Mouse (Mus musculus) hindlimb bud, embryonic 11.5 days (tissue): ENCODE measurements around the gene Calhm1.

Source experiments
- DNase-seq: peaks from one replicate; pipeline ENCODE4 v3.0.0-alpha.2; 2012; ENCODE audit warnings: low read depth, low spot score; ENCODE audit errors: extremely low spot score

Calhm1 gene

GRCm38 (mm10) chr19:47144154-47144553 lies at the start of gene Calhm1:
Gene Calhm1 (minus strand): TSS chr19:47144254.
- DNase-seq: no peak

GRCm38 (mm10) chr19:47192158-47192557 lies 48.1 kb upstream of the Calhm1 start:
- no peak for DNase-seq

GRCm38 (mm10) chr19:47188515-47189128 lies 44.6 kb upstream of the Calhm1 start:
- DNase-seq: no peak

- no peak for DNase-seq
These were observed 42.6 kb upstream of the Calhm1 start for GRCm38 (mm10) chr19:47186514-47187275.

GRCm38 (mm10) chr19:47184736-47185135 lies 40.7 kb upstream of the Calhm1 start:
- DNase-seq: no peak

- no peak for DNase-seq
These were observed 40.2 kb upstream of the Calhm1 start for GRCm38 (mm10) chr19:47184221-47184620.

- DNase-seq: no peak
These were observed 36.0 kb upstream of the Calhm1 start for GRCm38 (mm10) chr19:47180011-47180410.

GRCm38 (mm10) chr19:47179272-47179809 lies 35.3 kb upstream of the Calhm1 start:
- no peak for DNase-seq

- no peak for DNase-seq
These were observed 34.6 kb upstream of the Calhm1 start, which contains the start of gene Neurl1a for GRCm38 (mm10) chr19:47178431-47179271. Gene Neurl1a (plus strand): TSS chr19:47178820.

GRCm38 (mm10) chr19:47178001-47178400 lies 33.9 kb upstream of the Calhm1 start:
- no peak for DNase-seq

- DNase-seq: no peak
These were observed 33.0 kb upstream of the Calhm1 start for GRCm38 (mm10) chr19:47176916-47177505.

- DNase-seq: no peak
These were observed 31.4 kb upstream of the Calhm1 start for GRCm38 (mm10) chr19:47175472-47175871.

GRCm38 (mm10) chr19:47174515-47174914 lies 30.5 kb upstream of the Calhm1 start:
- DNase-seq: no peak

- DNase-seq: peak; percentile 66
These were observed 24.8 kb upstream of the Calhm1 start for GRCm38 (mm10) chr19:47168793-47169412.

- peak; percentile 67 for DNase-seq
These were observed 24.2 kb upstream of the Calhm1 start for GRCm38 (mm10) chr19:47168223-47168622.

GRCm38 (mm10) chr19:47167617-47168214 lies 23.7 kb upstream of the Calhm1 start:
- DNase-seq: no peak

GRCm38 (mm10) chr19:47166758-47167157 lies 22.7 kb upstream of the Calhm1 start:
- DNase-seq: no peak

GRCm38 (mm10) chr19:47163176-47163744 lies 19.2 kb upstream of the Calhm1 start:
- no peak for DNase-seq

GRCm38 (mm10) chr19:47161669-47162068 lies 17.6 kb upstream of the Calhm1 start:
- DNase-seq: no peak

- no peak for DNase-seq
These were observed 13.6 kb upstream of the Calhm1 start, which contains the start of gene Calhm3 for GRCm38 (mm10) chr19:47157664-47158063. Gene Calhm3 (minus strand): TSS chr19:47157764.
